Mouse (Mus musculus) left cerebral cortex, adult 18-20 months (tissue): ENCODE data around the gene AC134908.4. TPM values are rescaled to one million over a fixed set of nuclear protein-coding genes. Genes with fewer than 3 reads are reported as not detected.
"Not testable (repeated sequence)": the region's sequence is repeated elsewhere in the genome, so short reads cannot be mapped to it uniquely, and the experiment has no call there.

ENCODE experiments used
- DNase-seq, 2 experiments: peaks; one replicate each; pipeline ENCODE4 v3.0.0; 2021 to 2022; ENCODE audit warnings: low spot score in 2 of 2, mixed read lengths in 1 of 2
- total RNA-seq, 2 experiments: library from RNA; stranded (reverse); gene quantifications; 2 replicates each; pipeline ENCODE4 v1.2.3; 2021

The AC134908.4 gene
- total RNA-seq, 2 experiments from 2014 or later: 1.4 TPM; not detected in 1

DNA sequence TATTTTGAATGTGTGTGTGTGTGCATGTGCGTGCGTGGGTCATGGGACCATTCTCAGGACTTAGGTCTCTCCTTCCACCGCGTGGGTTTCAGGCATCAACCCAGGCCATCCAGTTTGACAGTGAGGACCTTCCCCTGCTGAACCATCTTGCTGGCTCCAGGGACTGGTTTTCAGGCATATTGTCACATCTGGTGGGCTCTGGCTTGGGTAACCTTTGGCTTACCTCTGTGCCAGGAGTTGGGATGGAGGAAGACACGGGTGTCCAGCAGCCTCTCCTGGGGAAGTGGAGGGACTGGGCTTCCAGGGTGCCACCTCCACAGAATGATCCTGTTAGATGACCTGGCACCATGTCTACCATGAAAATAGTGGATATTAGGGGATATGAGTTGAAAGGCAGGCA is 17.5 kb downstream of the AC134908.4 start:
- no peak for DNase-seq

DNA sequence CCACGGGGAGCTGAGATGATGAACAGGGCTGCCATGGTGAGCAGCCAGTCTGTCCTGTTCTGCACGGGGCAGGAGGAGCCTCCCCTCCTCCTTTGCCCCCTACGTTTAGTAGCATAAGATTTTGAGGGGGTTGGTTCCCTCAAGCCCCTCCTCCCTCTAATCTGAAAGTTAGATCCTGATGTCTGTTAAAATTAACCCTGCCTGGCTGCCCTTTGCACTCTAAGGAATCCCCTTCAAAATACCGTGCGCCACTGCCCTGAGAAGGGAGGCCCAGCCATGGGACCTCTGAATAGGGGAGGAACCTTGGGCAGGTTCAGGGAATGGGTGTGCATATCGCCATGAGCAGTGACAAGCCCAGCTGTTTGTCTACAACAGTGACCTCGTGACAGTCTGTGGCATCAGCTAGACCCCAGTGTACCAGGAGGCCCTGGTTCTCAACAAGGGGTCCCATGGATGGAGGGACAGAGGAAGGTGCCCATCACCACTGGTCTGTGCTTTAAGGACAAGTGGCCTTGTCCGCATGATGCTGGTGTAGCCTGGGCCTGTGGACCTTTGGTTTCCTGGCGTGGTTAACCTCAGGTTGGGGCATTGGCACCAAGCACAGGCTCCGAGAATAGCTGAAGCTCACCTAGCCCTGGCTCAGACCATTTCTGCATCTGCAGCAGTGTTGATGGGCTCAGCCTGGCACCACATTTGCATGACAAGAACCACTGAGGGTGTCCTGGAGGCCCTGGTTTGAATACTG is 20.0 kb downstream of the AC134908.4 start:
- DNase-seq: no peak

DNA sequence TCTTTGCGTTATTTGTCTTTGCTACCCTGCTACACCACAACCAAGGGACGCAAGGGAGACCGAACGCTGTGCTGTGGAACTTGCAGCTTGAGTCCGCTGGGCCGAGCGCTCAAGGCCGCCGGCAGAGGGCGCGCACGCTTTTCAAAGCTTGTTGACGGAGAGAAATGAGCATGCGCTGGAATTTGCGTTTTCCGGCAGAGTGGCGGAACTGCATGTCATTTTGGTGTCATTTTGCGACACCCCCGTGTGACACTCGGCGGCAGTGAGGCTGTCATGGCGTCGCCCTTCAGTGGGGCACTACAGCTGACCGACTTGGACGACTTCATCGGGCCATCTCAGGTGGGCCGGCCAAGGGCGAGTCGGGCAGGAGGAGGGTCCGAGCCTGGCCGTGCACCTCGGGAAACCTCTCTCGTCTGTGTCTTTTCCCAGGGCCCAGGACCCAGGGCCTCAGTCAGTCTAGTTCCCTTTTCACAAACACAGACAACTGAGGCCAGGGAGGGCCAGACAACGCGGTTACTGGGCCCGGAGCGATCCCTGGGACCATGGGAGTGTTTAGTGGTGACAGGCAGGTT is 21.8 kb downstream of the AC134908.4 start, which contains the start of gene Narfl:
Gene Narfl (plus strand): TSS at position 228 of the 572 bp plus-strand sequence.
- peak; percentile 99 for DNase-seq

DNA sequence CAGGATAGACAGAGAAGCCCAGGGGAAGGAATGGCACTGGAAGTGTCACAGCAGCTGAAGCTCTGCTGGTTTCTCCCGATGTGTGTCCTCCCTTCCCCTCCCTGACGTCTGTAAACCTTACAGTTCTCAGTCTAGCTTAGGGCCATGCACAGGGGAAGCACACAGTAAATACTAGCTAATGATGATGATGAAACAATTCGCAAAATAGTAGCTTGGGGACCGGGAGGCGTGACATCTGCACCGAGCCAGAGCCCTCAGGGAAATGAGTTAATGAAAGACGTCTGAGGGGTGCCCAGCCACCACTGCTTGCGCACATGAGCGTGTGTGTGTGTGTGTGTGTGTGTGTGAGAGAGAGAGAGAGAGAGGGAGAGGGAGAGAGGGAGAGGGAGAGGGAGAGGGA is 26.1 kb downstream of the AC134908.4 start:
- no peak for DNase-seq

DNA sequence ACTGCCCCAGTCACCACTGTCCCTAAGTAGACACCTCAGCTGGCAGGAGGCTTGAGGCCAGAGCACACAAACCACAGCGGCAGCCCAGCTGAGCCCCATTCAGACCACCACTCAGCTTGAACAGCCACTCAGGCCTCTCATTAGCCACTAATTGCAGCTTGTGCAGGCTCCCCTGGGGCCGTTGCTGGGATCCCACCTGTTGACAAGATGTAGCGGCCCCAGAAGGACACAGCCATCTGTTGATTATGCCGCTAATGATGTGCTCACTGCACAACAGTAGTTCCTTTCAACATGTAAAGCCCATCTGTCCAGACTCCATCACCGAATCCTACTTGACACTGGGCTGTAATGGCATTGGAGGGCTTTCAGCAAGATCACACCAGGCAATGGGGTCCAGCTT is 29.6 kb downstream of the AC134908.4 start:
- DNase-seq: no peak

DNA sequence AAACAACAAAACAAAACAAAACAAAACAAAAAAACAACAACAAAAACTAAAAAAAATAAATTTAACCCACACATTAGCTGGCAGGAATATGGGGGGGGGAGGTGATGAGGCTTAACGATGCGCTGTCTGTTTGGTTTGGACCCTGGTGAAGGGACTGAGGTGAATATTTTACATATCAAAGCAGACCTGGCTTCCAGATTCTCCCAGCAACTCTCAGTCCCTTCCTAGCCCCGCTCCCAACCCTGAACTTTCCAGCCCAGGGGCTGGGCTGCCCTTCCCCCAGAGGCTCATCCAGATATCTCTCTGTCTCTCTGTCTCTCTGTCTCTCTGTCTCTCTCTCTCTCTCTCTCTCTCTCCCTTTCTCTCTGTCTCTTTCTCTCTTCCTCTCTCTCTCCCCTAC is 32.9 kb downstream of the AC134908.4 start:
- DNase-seq: no peak

DNA sequence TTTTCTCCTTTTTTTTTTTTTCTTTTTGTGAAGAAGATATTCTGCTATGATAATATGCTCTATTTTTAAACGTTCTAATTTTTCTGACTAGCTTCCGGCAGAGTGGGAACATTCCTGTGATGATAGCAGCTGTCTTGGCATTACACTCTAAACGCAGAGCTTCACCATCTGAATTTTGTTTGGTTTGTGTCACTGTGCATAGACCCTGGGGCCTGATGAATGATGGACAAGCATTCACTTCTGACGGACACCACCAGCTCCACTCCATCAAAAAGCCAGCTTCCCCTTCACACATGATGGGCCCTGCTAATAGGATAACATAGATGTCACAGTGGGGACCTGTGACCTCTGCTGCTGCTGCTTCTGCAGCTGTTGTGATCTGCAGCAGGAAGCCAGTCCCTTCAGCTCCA is 33.9 kb downstream of the AC134908.4 start:
- DNase-seq: no peak

DNA sequence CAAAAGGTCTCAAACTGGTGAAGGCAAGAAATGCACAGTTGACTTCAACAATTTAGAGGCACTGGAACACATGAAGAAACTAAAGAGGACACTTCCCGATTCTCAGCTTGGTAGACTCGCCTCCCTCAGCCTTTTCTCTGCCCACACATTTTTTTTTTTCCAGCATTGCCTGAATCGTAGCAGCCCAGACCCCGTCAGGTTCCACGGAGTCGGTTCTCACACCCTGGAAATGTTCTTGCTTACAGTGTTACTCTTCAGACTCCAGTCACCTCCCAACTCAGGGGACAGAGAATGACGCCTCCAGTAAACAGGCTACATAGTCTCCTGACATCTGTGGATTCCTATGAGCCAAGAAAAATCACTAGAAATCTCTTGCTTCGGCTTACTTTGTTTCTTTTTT is 35.3 kb downstream of the AC134908.4 start:
- DNase-seq: peak in 1 of 2 experiments; percentile 50

DNA sequence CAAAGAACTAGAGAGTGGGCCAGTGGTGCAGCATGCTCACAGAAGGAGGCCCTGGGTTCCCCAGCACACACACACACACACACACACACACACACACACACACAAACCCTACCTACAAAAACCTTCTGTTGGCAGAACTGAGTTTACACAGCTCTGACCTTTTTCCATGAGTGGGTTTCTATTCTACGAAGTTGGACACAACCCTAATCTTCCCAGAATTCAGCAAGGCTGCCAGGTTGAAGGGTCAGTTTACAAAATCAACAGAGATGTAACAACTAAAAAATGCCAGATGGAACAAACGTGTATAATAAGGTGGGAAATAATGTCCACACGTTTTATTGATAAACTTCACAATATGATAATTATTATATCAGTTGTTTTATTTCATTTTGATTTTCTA is 37.8 kb downstream of the AC134908.4 start:
- DNase-seq: no peak

DNA sequence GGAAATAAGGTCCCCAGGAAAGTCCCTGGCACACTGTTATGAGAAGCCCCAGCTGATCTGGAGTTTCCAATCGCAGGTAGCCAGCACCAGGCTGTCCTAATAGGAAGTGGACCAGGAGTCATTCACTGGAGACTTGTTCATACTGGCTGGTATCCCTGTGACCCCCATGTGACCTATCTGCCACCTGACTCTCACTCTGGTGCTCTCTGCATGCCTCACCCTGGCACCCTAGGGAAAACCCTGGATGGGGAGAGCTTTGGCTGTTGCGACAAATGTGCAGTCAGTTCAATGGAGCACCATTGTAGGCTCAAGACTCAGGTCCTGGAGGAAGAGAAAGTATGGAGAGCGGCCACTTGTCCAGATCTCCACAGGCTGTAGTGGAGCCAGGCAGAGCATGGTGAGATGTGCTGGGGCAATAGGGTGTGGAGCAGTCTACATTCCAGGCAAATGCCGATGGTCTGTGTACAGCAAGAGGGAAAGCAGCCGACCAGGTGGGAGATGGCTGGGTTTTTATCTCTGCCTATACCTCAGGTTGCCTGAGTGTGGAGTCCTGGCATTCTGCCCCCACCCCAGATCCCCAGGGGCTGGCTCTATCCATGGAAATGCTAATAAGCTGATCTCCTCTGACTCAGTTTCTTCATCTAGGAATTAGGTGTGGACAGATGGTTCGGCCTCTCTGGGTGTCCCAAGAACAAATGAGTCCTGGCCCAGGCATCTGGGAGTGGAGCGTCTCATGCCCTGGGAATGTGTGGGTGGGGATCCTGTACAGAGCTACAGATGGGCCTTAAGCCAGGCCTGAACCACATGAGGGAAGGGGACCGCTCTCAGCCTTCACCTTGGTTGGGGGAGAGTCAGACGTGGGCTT is 38.8 kb downstream of the AC134908.4 start:
- DNase-seq: no peak

DNA sequence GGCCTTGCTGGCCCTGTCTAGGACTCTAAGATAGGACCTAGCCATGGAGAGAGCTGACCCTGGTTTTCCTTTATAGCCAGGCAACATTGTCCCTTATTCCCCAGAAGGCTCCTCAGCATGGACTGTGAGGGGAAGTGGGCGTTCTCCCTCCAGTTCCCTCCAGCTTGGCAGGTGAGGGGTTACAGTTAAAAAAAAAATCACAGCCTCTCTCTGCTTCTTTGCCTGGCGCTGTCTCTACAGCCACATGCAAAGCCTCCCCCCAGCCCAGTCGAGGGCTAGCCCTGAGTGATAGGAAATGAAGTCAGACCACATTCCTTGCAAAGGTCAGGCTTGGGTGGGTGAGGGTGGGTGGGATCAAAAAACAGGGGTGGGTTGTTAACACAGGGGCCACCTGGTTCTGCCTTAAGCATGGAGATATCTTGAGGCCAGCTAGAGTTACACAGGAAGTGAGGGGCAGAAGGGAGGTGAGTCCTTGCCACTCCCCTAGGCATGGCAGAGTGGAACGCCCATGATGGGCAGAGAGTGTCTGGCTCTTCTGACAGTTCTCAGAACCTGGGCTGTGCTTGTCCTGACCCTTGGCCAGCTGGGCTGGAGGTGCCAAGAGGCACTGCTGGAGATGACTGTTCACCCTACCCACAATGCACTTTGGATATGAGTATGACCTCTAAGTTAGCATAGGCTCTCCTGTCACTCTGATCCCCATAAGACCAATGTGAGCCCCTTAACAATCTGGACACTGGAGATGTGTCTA is 39.7 kb downstream of the AC134908.4 start:
- no peak for DNase-seq

DNA sequence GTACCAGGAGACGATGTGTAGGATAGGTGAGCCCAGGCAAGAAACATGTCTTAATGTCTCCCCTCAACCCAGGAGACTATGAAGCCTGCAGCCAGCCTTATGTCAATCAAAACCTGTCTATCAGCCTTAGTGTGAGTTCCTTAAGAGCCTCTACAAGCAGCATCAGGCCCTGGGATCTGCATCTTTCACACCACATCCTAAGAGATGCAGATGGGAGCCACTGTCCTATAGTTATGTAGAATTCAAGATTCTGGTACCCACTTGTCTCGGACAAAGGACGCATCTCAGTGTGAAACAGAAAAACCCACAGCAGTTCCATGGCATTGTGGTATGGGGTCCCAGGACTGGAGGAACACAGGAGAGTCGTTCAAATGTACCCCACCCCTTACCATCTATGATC is 40.4 kb downstream of the AC134908.4 start:
- no peak for DNase-seq

DNA sequence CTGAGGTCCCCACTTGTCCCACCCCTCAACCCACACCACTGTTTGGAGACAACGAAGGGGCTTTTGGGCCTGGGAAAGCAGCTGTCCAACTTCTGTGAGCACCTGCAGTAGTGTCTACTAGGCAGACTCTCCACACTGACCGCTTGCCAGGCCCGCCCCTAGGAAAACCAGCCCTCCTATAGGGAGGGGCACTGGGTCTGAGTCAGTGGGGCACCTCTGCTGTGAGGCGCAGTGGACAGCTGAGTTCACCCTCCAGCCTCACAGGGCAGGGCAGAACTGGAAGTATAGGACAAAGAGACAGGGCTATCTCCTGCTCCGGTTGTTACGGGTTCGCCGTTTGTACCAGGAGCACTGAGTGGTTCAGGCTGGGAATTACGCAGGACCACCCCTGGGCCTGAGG is 41.2 kb downstream of the AC134908.4 start, which contains the start of gene Msln:
Gene Msln (minus strand): TSS at position 138 of the 400 bp plus-strand sequence.
- DNase-seq: no peak

DNA sequence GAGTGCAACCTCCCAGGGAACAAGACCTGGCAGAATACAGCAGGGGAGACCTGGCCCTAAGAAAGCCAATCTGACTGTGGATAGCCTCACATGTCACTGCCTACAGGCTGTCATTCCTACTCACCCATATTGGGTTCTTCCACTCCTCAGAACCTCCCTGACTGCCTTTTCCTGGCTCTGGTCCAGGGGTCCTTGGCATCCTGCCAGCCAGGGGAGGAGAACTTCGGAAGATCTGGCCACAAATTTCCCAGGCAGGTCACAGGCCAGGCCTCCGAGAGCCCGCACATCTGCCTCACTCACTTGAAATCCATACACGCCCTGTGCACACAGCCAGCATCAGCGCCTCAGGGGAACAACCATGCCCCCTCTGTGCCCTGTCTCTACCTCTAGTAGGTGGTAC is 44.0 kb downstream of the AC134908.4 start:
- no peak for DNase-seq

DNA sequence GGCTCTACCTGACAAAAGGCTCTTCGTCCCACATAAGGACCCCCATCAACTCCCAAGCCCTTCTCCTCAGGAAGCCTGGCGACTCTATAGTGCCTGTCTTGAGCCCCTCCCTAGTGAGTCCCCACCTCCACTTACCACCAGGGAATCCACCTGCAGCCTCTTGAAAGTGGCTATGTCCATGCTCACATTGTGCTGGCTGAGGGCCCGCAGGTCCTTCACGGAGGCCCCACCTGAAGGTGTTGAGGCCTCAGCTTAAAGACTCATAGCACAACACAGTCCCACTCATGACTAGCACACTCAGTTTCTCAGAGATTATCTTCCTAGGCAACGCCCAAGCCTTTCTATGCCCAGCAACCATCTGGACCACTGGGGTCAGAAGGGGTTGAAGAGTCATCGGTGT is 46.1 kb downstream of the AC134908.4 start:
- no peak for DNase-seq

DNA sequence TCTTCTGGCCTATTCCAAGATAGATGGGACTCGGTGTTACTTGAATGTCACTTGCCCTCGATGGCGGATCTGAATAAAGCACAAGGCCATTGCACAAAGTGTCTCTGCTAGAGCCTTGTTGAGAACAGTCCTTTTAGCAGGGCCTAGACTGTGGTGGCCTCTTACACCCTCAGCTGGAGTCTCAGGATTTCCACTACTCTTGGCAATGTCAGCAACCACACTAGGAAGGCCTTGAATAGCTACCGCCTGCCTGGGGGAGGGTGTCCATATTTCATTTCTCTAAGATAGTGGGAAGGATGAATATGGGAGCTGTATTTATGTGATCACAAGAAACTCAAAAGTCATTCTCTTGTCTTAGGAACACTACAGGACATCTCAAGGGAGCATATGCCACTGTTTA is 47.2 kb downstream of the AC134908.4 start:
- DNase-seq: no peak

DNA sequence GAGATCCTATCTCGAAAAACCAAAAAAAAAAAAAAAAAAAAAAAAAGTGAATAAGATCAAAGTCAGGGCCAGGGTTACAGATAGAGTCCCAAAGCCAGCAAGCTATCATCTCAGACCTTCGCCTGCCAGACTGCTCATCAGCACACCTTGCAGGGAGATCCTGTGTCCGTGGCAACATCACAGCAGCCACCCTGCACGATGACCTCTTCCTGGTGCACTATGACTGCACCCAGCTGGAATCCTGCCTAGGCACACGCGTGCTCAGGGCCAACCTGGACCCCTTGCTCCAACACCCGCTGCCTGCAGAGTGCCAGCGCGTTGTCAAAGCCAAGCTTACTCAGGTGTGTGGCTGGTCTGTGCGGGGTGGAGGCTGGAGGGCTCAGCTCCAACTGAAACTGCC is 51.1 kb downstream of the AC134908.4 start:
- DNase-seq: no peak

DNA sequence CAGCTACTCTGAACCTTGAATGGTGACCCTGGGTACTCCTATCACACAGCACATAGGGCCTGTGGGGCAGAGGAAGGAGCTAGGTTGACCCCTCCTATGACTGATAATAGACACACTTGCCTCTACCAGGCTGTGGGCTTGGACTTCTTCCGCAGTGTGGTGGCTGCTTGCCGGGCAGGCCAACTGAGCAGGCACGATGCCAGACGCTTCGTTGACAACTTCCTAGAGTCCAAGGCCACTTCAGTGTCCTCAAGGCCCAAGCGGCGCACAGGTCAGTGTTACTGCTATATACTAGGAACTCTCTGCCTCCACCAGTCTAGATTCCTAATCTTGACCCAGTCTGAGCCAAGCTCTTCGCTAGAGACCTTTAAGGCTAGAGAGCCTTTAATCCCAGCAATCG is 51.6 kb downstream of the AC134908.4 start:
- no peak for DNase-seq

DNA sequence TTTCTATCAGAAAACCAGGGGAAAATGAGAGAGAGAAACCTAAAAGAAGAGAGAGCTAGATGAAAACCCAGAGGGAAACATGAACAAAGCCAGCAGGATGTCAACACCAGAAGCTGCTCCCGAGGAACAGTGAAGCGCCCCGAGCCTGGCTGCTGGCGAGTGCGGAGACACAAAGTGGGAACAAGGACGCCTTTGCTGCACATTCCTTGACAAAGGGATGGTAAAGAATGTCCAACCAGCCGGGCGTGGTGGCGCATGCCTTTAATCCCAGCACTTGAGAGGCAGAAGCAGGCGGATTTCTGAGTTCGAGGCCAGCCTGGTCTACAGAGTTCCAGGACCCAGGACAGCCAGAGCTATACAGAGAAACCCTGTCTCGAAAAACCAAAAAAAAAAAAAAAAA is 54.0 kb downstream of the AC134908.4 start:
- not testable (repeated sequence) for DNase-seq
